9 mouse cellular contexts compared by ENCODE assay signal in the genomic region with DNA sequence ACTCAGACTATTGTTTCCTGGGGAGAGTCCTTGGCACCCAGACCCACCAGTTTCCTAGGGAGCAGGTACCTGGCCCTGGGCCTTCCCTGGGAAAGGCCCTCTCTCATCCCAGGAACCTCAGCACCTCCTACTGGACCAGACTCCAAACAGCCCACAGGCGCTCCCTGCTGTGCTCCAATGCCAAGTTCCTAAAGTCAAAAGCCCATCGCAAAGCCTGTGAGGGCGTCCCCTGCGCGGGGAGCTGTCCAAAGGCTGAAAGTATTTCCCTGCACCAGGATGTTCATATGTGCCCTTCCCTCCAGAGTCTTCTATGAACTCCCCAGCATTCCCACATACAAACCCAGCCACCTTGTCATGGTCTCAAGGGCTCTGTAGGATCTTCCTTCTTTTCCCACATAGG. TPM values are rescaled to one million over a fixed set of nuclear protein-coding genes. Genes with fewer than 3 reads are reported as not detected.
DNase-seq lines count a peak whose midpoint lies in the region; ATAC-seq lines count a peak whose summit lies in the region.
"Had no signal": no experiment of that assay in that cellular context is flagged by ENCODE, and none has a peak within 500 bp of the region (broad histone marks: within the 10 kb centered on the region; RNA-seq: fewer than 3 reads in every experiment).

No protein-coding gene starts in this region.

- H3K27me3 ChIP-seq in midbrain, embryonic 10.5 days (ENCODE audit: low read depth, poor library complexity, severe bottlenecking), result peaks cover 56% of the 10 kb centered on the region
- H3K27me3 ChIP-seq in midbrain, embryonic 15.5 days (replicated peaks), result no peaks in the 10 kb centered on the region
- no peaks in the 10 kb centered on the region for H3K27me3 ChIP-seq in forebrain, embryonic 16.5 days (replicated peaks; ENCODE audit: control insufficient read depth, insufficient read depth, low read length)

- H3K9ac ChIP-seq in midbrain, embryonic 15.5 days, result no peak overlapping the region
- H3K9ac ChIP-seq in forebrain, embryonic 16.5 days (replicated peaks; ENCODE audit: low read depth, low read length), result no peak overlapping the region

- H3K27ac ChIP-seq in midbrain, embryonic 10.5 days (replicated peaks), result no peak overlapping the region
- H3K27ac ChIP-seq in midbrain, embryonic 15.5 days, result no peak overlapping the region
- no peak overlapping the region for H3K27ac ChIP-seq in forebrain, embryonic 16.5 days (ENCODE audit: low read length)
- H3K27ac ChIP-seq: macrophage had no signal

- WGBS in midbrain, embryonic 10.5 days, result 4% methylated on average over 5 of the region's 5 CpGs
- WGBS in midbrain, embryonic 15.5 days, result 5% methylated on average over 5 of the region's 5 CpGs
- 3% methylated on average over 5 of the region's 5 CpGs for WGBS in forebrain, embryonic 16.5 days

- no peak for ATAC-seq in midbrain, embryonic 15.5 days (replicated peaks)
- peak; percentile 87 for ATAC-seq in common myeloid progenitor, adult 5-6 weeks (replicated peaks; ENCODE audit: low read depth, poor library complexity, severe bottlenecking)
- no peak for ATAC-seq in forebrain, embryonic 16.5 days

- no peaks in the 10 kb centered on the region for H3K9me3 ChIP-seq in midbrain, embryonic 10.5 days (replicated peaks)
- H3K9me3 ChIP-seq in midbrain, embryonic 15.5 days, result no peaks in the 10 kb centered on the region
- H3K9me3 ChIP-seq in forebrain, embryonic 16.5 days (ENCODE audit: control insufficient read depth, low read length), result no peaks in the 10 kb centered on the region

- DNase-seq in midbrain, embryonic 10.5 days (ENCODE audit: low spot score), result peak; percentile 55
- DNase-seq in kidney, postnatal 4 days, result peak; percentile 88 to 90
- DNase-seq in ovary, postnatal 36 days (ENCODE audit: low spot score), result peak; percentile 70
- no peak for DNase-seq in cerebellum, adult 18-20 months
- no peak for DNase-seq in cerebellum, adult 8-10 months

- peaks cover 3% of the 10 kb centered on the region; the same call in 1 of the 2 replicates for H3K4me1 ChIP-seq in midbrain, embryonic 10.5 days
- no peaks in the 10 kb centered on the region; the same call in 1 of the 2 replicates for H3K4me1 ChIP-seq in midbrain, embryonic 15.5 days
- H3K4me1 ChIP-seq in forebrain, embryonic 16.5 days (replicated peaks; ENCODE audit: control insufficient read depth, insufficient read depth, low read length), result no peaks in the 10 kb centered on the region

- H3K4me2 ChIP-seq in midbrain, embryonic 15.5 days, result no peak overlapping the region
- no peak overlapping the region for H3K4me2 ChIP-seq in forebrain, embryonic 16.5 days (ENCODE audit: low read length)

- H3K4me3 ChIP-seq in midbrain, embryonic 10.5 days, result no peak overlapping the region
- no peak overlapping the region for H3K4me3 ChIP-seq in midbrain, embryonic 15.5 days
- no peak overlapping the region for H3K4me3 ChIP-seq in forebrain, embryonic 16.5 days (replicated peaks; ENCODE audit: low read length)

- no peaks in the 10 kb centered on the region for H3K36me3 ChIP-seq in midbrain, embryonic 10.5 days
- H3K36me3 ChIP-seq in midbrain, embryonic 15.5 days (replicated peaks), result no peaks in the 10 kb centered on the region
- H3K36me3 ChIP-seq in forebrain, embryonic 16.5 days (ENCODE audit: control insufficient read depth, insufficient read depth), result no peaks in the 10 kb centered on the region

RNA-seq across cellular contexts. Expression of gene Pou2f2, which starts 37.8 kb away (rescaled TPM):
- 13.6 and 26.5 TPM in 2 replicates for polyA plus RNA-seq in midbrain, embryonic 10.5 days (2016; fragmentation: Nextera tagmentation; extraction: Ambion mirVana)
- polyA plus RNA-seq in midbrain, embryonic 15.5 days (2015; fragmentation: Nextera tagmentation; extraction: Ambion mirVana), result 45.5 and 59.1 TPM in 2 replicates
- 3.8 and 4.7 TPM in 2 replicates for total RNA-seq in common myeloid progenitor, adult 5-6 weeks (2017)
- 10.6 and 17.0 TPM in 2 replicates for polyA plus RNA-seq in forebrain, embryonic 16.5 days (2015; fragmentation: Nextera tagmentation; extraction: Ambion mirVana)

Comparison
In these comparisons a context has a peak if more than half of its experiments do, and no peak if none do; other contexts are left out.
1. DNase-seq: peak in midbrain, embryonic 10.5 days (single experiment), kidney, postnatal 4 days (2 of 2) and ovary, postnatal 36 days (single experiment); none in cerebellum, adult 18-20 months (0 of 2) and cerebellum, adult 8-10 months (single experiment).